Mouse (Mus musculus): Measurements from ENCODE around the gene Nrxn3.
A peak's percentile ranks its signal among the peaks of the same experiment; 100 is the strongest.

Nrxn3 gene

DNA sequence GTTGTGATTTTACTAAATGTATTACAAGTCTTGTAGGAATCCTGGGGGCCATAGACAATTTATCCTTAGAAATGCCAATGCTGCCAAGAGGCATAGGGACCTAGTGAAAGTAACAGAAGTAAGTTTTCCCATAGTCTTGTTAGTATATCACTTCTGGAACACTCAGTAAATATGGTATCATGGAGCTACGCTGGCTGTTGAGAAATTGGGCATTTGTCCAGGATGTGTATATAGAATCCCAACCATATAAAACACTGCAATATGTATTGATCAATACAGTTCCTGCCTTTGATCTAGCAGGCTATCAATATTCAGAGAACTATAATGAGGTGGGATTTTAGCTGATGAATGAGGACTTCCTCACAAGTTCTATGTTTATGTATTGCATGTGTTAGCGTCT is 1107.3 kb downstream of the Nrxn3 start:
- no peak for DNase-seq

DNA sequence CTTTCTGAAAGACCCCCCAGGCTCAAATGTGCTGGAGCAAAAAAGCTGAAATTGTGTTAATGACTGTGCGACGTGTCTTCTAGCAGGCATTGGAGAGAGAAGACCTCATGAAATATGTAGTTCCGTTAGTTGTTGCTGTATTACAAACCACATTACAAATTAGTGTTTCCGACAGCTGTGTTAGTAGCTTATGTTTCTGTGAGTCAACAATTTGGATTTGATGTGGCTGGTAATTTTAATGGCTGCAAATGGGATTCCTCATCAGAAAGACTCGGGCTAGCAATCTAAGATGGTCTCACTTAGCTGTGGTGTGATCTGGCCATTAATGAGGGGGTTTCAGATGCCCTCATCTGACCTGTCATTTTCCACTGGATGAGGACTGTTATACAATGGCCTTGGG is 1107.7 kb downstream of the Nrxn3 start:
- DNase-seq, result no peak

DNA sequence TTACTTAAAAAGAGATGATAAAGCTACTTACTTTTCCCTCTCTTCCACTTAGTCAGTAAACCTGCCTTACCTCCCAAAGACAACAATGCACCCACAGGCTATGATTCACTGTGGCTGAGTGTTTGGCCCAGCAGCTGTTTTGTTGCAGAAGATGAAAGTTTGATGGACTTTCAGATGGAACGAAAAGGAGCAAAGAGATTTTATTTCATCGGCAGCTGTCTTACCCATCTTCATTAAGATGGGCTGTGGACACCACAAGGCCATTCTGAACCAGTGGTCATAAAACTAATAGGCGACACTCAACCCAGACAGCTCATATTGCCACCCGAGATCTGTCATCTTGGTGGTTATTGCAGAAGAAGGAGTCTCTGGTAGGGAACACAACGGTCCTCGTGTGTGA is 1108.6 kb downstream of the Nrxn3 start:
- DNase-seq, result no peak

DNA sequence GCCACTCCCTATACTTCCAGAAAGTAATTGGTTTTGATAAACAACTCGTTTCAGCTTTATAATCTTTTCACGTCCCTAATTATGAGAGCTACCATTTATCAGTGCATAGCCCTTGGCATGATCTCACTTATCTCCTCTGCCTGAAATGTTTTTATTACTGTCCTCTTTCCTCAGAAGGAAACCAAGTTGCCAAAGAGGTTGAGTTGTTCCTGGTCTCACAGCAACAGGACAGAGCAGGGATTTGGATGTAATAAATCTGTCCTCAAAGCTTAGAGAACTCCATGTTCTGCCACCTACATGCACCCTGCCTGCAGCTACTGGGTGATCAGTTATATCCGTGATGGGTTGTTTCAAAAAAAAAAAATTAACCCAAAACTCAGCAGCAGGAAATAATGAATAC is 1113.6 kb downstream of the Nrxn3 start:
- no peak for DNase-seq

DNA sequence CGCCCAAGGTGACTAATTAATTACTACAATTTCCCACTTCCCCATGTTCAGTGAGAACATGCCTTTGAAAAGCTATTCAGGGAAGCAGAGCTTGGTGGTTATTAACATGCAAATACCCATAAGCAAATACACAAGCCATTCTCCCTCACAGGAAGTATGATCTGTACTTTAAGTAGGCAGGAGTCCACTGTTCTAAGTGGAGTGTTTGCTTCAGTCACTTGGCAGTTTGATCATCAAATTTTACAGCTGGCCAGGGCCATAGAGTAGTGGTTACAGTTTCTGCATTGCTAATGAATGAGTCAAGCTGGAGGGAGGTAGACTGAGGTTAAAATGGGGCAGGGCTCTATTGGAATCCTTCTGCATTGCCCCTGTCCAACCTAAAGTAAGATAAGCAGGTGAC is 1120.2 kb downstream of the Nrxn3 start:
- DNase-seq, result no peak

DNA sequence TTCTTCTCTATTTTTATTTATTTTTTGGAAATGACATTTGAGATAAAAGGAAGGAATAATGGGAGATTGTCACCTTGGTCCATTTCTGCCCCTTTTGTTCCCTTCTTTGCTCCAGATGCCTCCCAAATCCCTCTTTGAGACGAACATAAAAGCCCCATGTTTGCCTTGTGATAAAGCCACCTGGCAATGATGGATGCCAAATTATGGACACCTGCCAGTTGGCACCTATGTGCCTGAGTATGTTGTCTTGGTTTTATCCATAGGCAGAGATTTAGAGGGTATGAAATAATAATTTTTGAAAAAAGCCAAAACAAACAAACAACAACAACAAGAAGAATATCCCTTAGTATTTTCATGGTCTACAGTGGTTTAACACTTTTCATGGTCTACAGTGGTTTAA is 1125.4 kb downstream of the Nrxn3 start:
- DNase-seq, result peak; percentile 75 to 83

DNA sequence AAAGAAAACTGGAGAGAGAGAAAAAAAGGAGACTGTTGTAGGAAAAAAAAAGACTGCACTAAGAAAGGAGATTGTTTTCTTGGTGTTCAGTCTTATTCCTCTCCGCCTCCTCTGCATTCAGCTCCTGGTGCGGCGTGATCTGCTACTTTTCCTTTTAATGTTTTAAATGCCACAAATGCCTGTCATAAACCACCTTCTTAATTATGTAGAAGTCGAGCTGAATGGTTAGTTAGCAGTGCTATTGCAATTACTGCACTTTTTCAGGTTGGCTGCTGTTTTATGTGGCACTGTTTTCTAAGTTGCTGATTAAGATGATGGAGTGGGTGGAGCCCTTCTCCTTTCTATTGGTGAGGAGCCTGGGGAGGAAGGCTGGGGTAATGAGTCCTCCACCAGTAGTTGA is 1131.7 kb downstream of the Nrxn3 start:
- no peak for DNase-seq

DNA sequence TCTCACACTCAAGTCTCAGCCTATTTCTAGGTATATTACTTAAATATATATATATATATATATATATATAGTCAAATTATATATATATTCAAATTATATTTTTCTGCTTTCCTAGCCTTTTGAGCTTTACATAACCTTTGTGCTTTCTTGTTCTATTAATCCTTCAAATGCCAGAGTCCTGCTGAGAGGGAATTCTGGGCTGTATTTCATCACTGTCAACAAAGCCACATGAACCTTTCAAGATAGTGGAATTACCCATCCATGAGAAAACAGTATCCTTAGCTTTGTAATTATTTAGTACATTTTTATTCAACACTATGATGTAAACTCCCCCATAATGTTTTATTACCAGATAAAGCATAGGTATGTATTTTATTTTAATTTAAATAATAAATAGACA is 1144.4 kb downstream of the Nrxn3 start:
- DNase-seq, result peak; percentile 21 to 28

DNA sequence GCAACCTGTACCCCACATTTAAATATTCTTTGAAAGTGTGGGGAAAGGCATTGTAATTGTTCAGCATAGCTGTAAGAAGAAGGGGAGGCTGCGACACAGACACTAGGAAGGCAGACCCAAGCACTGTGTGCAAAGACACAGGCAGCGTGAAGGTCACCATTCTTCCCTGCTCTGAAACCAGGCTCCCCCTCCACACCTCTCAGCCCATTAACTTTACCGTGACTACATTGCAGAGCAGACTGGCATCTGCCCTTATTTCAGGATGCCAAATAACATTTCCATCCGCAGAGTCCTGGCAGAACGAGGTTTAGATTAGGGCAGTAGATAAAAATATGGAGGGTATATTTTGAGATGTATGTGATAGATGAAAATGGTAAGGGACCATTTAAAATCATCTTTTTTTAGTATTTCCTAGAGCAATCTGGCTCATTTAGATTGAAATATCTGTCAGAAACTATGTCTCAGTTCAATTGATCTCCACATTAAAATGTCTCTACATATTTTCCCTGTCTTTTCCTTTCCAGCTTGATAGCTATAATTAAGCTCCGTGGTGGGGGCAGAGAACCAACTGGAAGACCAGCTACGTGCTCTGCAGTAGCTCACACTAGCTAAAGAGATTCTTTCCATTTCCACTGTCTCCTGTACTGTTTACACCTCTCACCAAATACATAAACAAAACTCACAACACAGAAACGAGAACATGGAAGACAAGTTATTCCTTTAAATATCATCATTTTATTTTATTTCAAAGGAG is 1160.1 kb downstream of the Nrxn3 start:
- DNase-seq, result peak; percentile 42 to 49

DNA sequence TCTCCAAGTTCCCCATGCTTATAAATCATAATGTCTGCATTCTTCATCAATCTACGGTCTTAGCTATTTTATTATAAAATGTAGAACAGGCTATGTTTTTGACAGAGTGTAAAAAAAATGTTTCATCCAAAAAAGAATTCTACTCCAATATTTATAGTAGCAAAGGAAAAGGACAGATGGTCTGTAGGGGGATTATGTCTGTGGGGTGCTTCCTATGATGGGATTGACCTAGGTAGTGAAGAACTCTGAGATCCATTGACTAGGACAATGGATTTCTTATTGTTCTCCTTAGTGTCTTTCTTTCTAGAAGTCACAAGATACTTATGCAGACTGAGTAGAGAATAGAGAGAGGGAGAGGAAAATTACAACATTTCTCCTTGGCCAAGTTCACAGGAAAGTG is 1161.9 kb downstream of the Nrxn3 start:
- peak in 1 of 2 experiments; percentile 11 for DNase-seq

DNA sequence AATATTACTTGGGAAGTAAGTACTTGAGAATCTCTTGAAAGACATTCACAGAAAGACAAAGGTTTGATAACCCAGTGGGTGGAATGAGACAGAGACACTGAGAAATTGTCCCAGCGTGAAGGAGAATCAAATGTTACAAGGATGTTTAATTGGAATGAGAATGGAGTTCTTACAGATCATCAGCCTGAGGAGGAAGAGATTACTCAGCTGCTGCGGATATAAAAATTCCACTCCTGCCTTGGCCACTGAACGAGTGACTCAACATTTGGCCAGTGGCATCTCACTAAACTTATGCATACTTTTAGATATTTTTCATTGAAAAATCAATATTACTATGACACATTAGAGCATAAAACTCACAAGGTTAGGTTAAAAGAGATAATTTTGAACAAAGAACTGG is 1166.0 kb downstream of the Nrxn3 start:
- no peak for DNase-seq

DNA sequence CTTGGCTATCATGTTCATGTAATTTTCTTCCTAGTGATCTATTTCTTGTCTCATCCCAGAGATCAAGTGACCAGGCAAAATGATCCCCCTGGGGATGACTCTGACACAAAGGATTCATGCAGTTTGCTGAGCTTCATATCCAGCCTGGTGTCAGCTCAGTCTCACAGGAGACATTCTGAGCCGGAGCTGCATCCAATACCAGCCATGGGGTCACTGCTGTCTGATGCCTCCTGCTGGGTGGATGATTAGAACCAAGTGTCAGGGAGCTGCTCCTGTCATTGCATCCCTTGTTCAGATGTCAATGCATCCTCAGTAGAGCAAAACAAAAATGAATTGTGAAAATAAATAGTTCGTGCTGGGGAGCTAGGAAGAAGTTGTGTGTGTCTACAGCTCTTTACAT is 1174.2 kb downstream of the Nrxn3 start:
- DNase-seq, result peak; percentile 8 to 9

DNA sequence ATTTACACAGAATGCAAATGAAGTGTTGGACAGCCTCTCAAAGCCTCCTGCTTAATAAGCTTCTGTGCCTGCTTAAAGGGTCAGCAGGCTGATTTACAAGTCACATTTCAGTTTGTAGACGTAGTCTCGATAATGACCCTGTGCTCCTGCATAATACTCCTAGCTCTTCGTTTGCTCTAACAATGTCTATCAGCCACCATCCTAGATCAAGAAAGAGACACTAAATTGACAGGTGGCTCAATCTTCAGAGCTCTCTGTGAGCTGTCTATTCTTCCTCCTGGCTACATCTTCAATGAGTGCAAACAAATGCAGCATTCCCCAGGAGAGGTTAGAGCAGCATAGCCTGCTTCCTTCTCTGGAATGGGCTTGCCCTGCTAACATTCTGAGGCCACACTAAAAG is 1186.9 kb downstream of the Nrxn3 start:
- DNase-seq, result no peak

DNA sequence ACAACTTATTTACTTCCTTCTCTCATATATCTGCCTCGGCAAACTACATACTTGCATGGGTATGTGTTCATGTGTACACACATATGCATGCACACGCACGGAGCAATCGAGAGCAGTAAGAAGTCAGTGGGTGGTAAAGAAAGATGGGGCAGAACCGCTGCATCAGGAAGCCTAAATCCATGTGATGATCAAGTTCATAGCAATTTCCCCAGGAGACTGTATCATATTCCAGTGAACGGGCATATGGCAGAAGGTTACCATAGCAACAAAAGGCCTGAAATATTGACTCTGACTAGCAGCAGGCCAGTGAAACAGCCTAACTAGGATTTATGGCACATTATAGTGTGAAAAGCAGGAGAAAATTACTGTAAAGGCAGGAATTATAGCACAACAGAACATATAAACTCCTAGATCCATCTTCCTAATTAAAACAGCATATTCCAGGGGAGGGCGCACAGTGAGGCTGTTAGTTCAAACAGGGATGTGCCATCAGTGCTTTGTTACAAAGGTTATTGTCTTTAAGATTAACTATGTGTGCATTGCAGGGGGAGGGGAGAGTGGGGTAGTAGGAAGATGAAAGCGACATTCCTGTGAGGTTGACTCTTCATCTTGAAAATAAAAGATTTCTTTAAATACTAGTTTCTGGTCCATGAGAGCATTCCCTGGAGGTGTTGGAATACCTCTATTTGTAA is 1195.6 kb downstream of the Nrxn3 start:
- no peak for DNase-seq

DNA sequence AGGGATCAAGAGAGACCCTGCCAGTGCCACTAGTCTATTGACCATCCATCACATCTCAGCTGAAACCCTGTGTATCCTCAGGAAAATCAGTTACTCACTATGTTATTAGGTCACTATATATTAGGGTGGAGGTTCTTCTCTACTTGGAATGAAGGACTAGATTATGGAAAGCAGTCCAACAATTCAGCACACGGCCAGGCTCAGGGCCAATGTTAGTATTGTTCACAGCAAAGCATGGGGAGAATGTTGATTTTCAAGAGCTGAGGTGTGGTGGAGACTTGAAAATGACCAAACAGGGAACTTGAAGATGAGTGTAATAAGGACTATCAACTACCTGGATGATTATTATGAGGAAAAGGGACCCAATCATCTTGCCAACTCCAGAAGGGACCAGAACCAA is 1209.7 kb downstream of the Nrxn3 start:
- DNase-seq, result no peak

DNA sequence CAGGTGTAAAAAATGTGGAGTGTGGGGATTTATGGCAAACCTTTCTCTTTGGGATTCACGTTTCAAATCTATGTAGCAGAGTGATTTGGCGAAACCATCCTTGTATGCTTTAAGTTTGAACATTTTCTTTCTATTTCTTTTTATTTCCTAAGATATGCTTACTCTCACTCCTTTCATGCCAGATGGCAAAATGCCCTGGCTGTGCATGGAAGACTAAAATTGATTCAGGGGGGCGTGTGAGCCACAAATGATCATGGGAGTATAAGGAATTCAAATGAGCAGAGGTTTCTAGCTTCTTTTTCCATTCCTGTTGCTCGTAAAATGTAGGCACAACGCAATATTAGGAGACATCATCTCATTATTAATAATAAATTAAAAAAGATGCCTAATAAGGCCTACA is 1211.0 kb downstream of the Nrxn3 start:
- DNase-seq, result peak; percentile 57 to 68

DNA sequence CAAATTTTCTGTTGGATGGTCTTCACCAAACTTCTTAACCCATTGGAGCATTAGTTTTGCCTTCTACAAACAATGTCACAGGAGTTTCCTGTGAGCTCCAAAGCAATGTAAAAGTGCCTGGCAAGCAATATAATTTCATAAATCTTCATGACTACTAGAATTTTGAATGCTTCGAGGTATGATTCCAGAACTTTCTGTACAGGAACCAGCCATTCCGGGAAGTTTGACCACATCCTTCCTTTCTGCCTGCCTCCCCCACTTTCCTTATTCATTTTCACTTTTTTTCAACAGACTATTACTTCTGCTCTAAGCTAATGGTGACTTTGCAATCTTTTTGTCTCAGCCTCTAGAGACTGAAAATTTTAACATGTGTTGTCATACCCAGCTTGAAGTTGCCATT is 1218.1 kb downstream of the Nrxn3 start:
- no peak for DNase-seq

DNA sequence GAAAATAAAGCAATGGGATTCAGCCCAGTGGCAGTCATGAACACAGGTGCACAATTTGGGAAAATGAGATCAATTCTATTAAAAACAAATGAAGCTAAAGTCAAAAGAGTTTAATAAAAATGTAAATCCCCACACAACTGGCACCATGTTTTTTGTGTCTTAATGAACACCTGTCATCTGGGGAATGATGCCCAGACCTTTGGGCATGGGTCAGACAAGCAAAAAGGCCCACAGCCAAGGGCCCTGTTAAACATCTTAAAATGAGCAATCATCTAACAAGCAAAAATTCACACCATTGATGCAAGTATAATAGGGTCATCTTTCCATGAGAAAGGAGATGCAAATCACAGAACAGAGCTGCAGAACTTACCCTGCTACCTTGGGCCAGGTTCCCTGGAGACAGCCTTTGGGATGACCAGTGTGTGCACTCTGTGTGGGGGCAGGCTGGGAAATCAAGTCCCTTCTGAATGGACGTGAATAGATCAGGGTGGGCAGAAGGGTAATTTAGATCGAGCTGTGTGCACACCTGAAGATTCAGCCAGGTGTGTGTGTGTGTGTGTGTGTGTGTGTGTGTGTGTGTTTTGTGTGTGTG is 1223.3 kb downstream of the Nrxn3 start:
- peak; percentile 54 to 65 for DNase-seq

DNA sequence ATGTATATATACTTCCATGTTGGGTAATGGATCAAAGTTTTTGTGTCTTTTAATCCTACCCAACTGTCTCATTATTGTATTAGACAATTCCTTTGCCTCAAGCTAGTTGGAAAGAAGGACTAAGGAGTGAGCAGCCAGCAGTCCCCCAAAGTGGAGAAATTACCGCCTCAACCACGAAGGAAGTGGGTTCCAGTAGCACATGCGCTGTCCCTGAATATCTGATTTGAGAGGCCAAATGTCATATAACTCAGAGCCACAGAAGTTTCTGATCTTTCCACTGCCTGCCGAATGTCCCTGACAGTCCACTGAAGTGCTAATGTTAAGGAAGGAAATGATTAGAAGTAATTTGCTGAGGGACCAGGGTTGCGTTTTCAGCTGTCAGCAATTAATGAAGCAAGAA is 1223.8 kb downstream of the Nrxn3 start:
- no peak for DNase-seq

DNA sequence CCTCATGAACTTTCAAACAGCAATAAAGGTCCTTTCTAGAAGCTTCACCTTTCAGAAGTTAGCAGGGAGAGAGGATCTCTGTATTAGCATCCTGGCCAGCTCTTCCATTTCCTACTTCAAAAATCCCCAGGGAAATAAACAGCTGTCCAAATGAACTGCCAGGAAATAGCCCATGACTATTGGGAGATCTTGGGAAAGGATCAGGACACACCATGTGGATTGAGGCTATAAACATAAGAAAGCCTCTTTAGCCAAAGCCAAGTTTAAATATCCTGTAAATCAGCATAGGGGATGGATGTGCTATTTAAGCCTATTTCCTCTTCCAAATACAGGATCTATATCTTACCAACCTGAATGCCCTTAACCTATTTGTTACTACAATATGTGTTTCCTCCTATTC is 1230.6 kb downstream of the Nrxn3 start:
- no peak for DNase-seq

DNA sequence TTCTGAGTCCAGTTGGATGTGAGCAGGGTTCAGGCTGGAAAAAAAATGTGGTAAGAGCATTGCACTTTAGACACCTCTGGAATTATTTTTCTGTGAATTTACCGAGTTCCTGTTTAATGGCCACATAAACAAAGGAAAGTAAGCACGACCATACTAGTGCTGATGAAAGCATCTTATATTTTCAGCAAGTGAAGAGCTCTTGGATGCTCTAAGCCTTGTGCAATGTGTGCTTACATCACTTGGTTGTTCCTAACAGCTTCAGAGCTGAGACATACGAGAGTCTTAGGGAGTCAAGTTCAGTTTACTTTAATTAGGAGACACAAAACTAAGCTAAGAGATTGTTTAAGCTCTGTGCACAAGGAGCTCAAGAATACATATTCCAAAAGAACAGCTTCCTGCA is 1231.0 kb downstream of the Nrxn3 start:
- DNase-seq, result no peak

DNA sequence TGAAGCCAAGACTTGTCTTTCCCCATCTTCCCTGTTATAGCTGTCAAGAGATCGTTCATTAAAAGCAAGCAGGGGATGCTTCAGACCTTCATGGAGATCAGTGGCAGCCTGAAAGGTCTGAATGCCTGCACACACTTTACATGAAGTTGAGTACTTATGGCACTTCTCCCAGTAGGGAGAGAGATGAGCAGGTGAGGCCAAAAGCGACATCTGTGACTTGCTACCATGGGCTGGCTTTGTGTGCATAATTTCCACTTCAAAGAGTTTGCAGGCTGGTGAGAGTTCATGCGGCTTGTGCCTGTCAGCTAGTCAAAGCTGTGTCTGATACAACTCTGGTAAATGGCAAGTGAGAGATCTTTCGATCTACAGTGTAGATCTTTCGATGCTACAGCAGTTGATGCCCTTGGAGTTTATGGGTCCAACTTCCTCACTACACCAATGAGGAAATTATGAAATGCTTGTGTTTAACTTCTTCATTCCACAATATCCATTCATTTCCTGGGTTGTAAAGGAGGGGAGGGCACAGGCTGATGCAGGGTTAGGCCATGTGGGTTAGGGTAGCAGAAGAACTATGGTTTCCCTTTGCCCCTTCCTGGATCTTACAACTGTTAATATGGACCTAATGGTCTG is 1231.9 kb downstream of the Nrxn3 start:
- DNase-seq, result peak; percentile 76 to 80

DNA sequence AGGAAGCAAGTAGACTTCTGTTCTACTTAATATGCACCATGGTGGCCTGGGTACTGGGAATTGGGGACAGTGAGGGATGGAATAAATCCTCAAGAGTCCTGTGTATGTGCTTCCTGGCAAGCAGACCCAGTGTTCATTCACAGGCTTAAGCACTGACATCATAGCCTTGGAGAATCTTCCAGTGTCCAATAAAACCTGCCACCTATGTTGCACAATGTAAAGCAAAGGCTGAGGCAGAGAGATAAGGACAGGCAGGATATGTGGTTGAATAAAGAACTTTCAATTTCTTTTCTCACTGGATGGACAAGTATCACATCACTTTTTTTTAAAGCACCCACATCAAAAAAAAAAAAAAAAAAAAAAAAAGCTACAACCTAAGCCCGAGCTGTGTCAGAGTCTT is 1240.4 kb downstream of the Nrxn3 start:
- DNase-seq, result no peak

DNA sequence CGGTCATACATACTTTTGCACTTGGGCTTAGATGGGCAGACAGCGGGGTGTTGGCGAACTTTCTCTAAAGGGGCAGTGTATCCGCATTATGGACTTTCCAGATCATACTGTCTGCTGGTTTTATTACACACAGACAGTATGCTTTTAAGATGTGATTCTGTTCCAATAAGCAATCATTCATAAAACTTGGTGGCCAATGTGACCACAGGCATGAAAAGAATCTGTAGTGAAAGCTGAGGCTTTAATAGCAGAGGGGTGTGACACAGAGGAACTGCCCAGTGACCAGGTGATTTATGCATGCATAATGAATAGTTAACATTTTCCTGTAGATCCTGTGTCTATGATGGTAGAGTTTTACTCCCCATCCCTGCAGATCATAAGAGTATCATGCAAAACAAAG is 1254.0 kb downstream of the Nrxn3 start:
- no peak for DNase-seq

Data from cerebellum, postnatal 10 days (tissue).